ENCODE assay signal across 22 mouse cellular contexts in the genomic region with DNA sequence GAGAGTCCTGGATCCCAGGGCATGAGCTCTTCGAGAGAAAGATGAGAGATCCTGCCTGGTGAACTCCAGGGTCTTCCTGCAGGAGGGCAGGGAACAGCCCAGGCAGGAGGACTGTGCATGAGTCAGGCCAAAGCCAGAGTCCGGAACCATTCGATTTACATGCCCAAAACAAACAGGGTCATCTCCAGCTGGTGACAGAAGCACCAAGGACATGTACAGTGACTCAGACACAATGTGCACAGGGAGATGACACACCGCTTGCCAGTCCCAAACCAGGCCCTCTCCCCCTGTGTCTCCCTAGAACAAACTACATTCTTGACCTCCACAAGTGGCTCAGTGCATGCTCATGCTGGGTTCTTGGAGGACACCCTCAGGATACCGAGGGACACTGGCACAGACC.
"Had no signal": no experiment of that assay in that cellular context is flagged by ENCODE, and none has a peak within 500 bp of the region (broad histone marks: within the 10 kb centered on the region; RNA-seq: fewer than 3 reads in every experiment).

No protein-coding gene starts in this region.

- ATAC-seq: lung, postnatal 0 days; midbrain, embryonic 16.5 days had no signal

- H3K36me3 ChIP-seq: lung, embryonic 15.5 days; midbrain, embryonic 10.5 days; midbrain, embryonic 12.5 days; neural tube, embryonic 13.5 days; neural tube, embryonic 15.5 days had no signal

- H3K27me3 ChIP-seq: lung, embryonic 15.5 days; megakaryocyte, embryonic 14.5 days; midbrain, embryonic 12.5 days; neural tube, embryonic 15.5 days had no signal

- H3K4me1 ChIP-seq: lung, embryonic 15.5 days; megakaryocyte, embryonic 14.5 days; midbrain, embryonic 10.5 days; midbrain, embryonic 12.5 days; neural tube, embryonic 13.5 days had no signal

- DNase-seq: lung, adult 2 months; lung, postnatal 14 days; lung, postnatal 36 days; midbrain, embryonic 14.5 days; retina, postnatal 1 day; right cerebral cortex, adult 18-20 months; right cerebral cortex, postnatal 25 days; right cerebral cortex, postnatal 4 days; spleen, adult 18-20 months; thymus, adult 2 months; thymus, postnatal 25 days; thymus, postnatal 4 days had no signal

- H3K27ac ChIP-seq: lung, embryonic 15.5 days; macrophage; midbrain, embryonic 10.5 days; midbrain, embryonic 12.5 days; neural tube, embryonic 13.5 days; neural tube, embryonic 15.5 days had no signal

- H3K9ac ChIP-seq: lung, embryonic 15.5 days; midbrain, embryonic 12.5 days; neural tube, embryonic 13.5 days; neural tube, embryonic 15.5 days had no signal

- H3K4me3 ChIP-seq: lung, embryonic 15.5 days; megakaryocyte, embryonic 14.5 days; midbrain, embryonic 10.5 days; midbrain, embryonic 12.5 days; myocyte; neural tube, embryonic 13.5 days; neural tube, embryonic 15.5 days had no signal

- H3K9me3 ChIP-seq: lung, embryonic 15.5 days; midbrain, embryonic 10.5 days; midbrain, embryonic 12.5 days; neural tube, embryonic 13.5 days; neural tube, embryonic 15.5 days had no signal

- H3K4me2 ChIP-seq: lung, embryonic 15.5 days; midbrain, embryonic 12.5 days; neural tube, embryonic 13.5 days; neural tube, embryonic 15.5 days had no signal
